Mouse (Mus musculus): Measurements from ENCODE around the gene Slc41a3. TPM values are rescaled to one million over a fixed set of nuclear protein-coding genes. Genes with fewer than 3 reads are reported as not detected.
"Not testable (repeated sequence)": the region's sequence is repeated elsewhere in the genome, so short reads cannot be mapped to it uniquely, and the experiment has no call there.

Slc41a3 gene
- polyA plus RNA-seq, 1 experiment from 2014 or later, result 2.2 TPM

- WGBS, result 68% methylated on average over 3 of the region's 3 CpGs
- H3K4me1 ChIP-seq (ENCODE audit: control insufficient read depth, insufficient read depth, low read length); H3K9ac ChIP-seq (ENCODE audit: low read length); H3K4me3 ChIP-seq (ENCODE audit: low read depth, low read length); H3K36me3 ChIP-seq (ENCODE audit: control insufficient read depth, insufficient read depth, low read length); ATAC-seq (ENCODE audit: insufficient number of reproducible peaks, low FRiP score, low TSS enrichment, low read depth); H3K27ac ChIP-seq (replicated peaks; ENCODE audit: low read depth, low read length); H3K27me3 ChIP-seq (ENCODE audit: control insufficient read depth, insufficient read depth, low read length); H3K4me2 ChIP-seq (ENCODE audit: low read depth, severe bottlenecking); H3K9me3 ChIP-seq (ENCODE audit: control insufficient read depth, low read length); DNase-seq (ENCODE audit: low spot score): not testable (repeated sequence)
Observed at GRCm38 (mm10) chr6:90632526-90632925, 28.0 kb downstream of the Slc41a3 start.

GRCm38 (mm10) chr6:90635081-90635480 lies 30.6 kb downstream of the Slc41a3 start:
- DNase-seq (ENCODE audit: low spot score), result no peak
- Histone ChIP-seq H3K4me3 (ENCODE audit: low read depth, low read length) (no peak overlapping the region), H3K4me2 (ENCODE audit: low read depth, severe bottlenecking) (no peak overlapping the region), H3K4me1 (ENCODE audit: control insufficient read depth, insufficient read depth, low read length) (no peaks in the 10 kb centered on the region), H3K36me3 (ENCODE audit: control insufficient read depth, insufficient read depth, low read length) (no peaks in the 10 kb centered on the region), H3K9ac (ENCODE audit: low read length) (no peak overlapping the region), H3K27me3 (ENCODE audit: control insufficient read depth, insufficient read depth, low read length) (no peaks in the 10 kb centered on the region), H3K9me3 (ENCODE audit: control insufficient read depth, low read length) (no peaks in the 10 kb centered on the region), H3K27ac (replicated peaks; ENCODE audit: low read depth, low read length) (no peak overlapping the region)
- no peak for ATAC-seq (ENCODE audit: insufficient number of reproducible peaks, low FRiP score, low TSS enrichment, low read depth)
- WGBS, result 27% methylated on average over 4 of the region's 4 CpGs

- no peaks in the 10 kb centered on the region for H3K9me3 ChIP-seq (ENCODE audit: control insufficient read depth, low read length)
- H3K9ac ChIP-seq (ENCODE audit: low read length), result no peak overlapping the region
- H3K4me1 ChIP-seq (ENCODE audit: control insufficient read depth, insufficient read depth, low read length), result no peaks in the 10 kb centered on the region
- no peaks in the 10 kb centered on the region for H3K36me3 ChIP-seq (ENCODE audit: control insufficient read depth, insufficient read depth, low read length)
- no peak overlapping the region for H3K27ac ChIP-seq (replicated peaks; ENCODE audit: low read depth, low read length)
- H3K4me2 ChIP-seq (ENCODE audit: low read depth, severe bottlenecking), result no peak overlapping the region
- no peak for DNase-seq (ENCODE audit: low spot score)
- WGBS, result 53% methylated on average over 3 of the region's 3 CpGs
- ATAC-seq (ENCODE audit: insufficient number of reproducible peaks, low FRiP score, low TSS enrichment, low read depth), result no peak
- no peak overlapping the region for H3K4me3 ChIP-seq (ENCODE audit: low read depth, low read length)
- no peaks in the 10 kb centered on the region for H3K27me3 ChIP-seq (ENCODE audit: control insufficient read depth, insufficient read depth, low read length)
Observed at GRCm38 (mm10) chr6:90635611-90636010, 31.1 kb downstream of the Slc41a3 start.

- ATAC-seq (ENCODE audit: insufficient number of reproducible peaks, low FRiP score, low TSS enrichment, low read depth), result no peak
- DNase-seq (ENCODE audit: low spot score), result no peak
- no peaks in the 10 kb centered on the region for H3K9me3 ChIP-seq (ENCODE audit: control insufficient read depth, low read length)
- H3K27me3 ChIP-seq (ENCODE audit: control insufficient read depth, insufficient read depth, low read length), result no peaks in the 10 kb centered on the region
- 87% methylated on average over 3 of the region's 3 CpGs for WGBS
- H3K4me2 ChIP-seq (ENCODE audit: low read depth, severe bottlenecking), result no peak overlapping the region
- H3K27ac ChIP-seq (replicated peaks; ENCODE audit: low read depth, low read length), result no peak overlapping the region
- H3K4me1 ChIP-seq (ENCODE audit: control insufficient read depth, insufficient read depth, low read length), result no peaks in the 10 kb centered on the region
- no peak overlapping the region for H3K4me3 ChIP-seq (ENCODE audit: low read depth, low read length)
- H3K9ac ChIP-seq (ENCODE audit: low read length), result no peak overlapping the region
- H3K36me3 ChIP-seq (ENCODE audit: control insufficient read depth, insufficient read depth, low read length), result no peaks in the 10 kb centered on the region
Observed at GRCm38 (mm10) chr6:90643057-90643456, 38.5 kb downstream of the Slc41a3 start.

- H3K9ac ChIP-seq (ENCODE audit: low read length), result no peak overlapping the region
- H3K36me3 ChIP-seq (ENCODE audit: control insufficient read depth, insufficient read depth, low read length), result no peaks in the 10 kb centered on the region
- H3K4me2 ChIP-seq (ENCODE audit: low read depth, severe bottlenecking), result no peak overlapping the region
- ATAC-seq (ENCODE audit: insufficient number of reproducible peaks, low FRiP score, low TSS enrichment, low read depth), result no peak
- WGBS, result 73% methylated on average over 4 of the region's 4 CpGs
- H3K4me3 ChIP-seq (ENCODE audit: low read depth, low read length), result no peak overlapping the region
- DNase-seq (ENCODE audit: low spot score), result no peak
- H3K27me3 ChIP-seq (ENCODE audit: control insufficient read depth, insufficient read depth, low read length), result no peaks in the 10 kb centered on the region
- H3K4me1 ChIP-seq (ENCODE audit: control insufficient read depth, insufficient read depth, low read length), result no peaks in the 10 kb centered on the region
- H3K27ac ChIP-seq (replicated peaks; ENCODE audit: low read depth, low read length), result no peak overlapping the region
- no peaks in the 10 kb centered on the region for H3K9me3 ChIP-seq (ENCODE audit: control insufficient read depth, low read length)
Observed at GRCm38 (mm10) chr6:90644965-90645364, 40.4 kb downstream of the Slc41a3 start.

GRCm38 (mm10) chr6:90648391-90648790 lies 43.9 kb downstream of the Slc41a3 start:
- no peak for DNase-seq (ENCODE audit: low spot score)
- H3K27ac ChIP-seq (replicated peaks; ENCODE audit: low read depth, low read length), result no peak overlapping the region
- no peaks in the 10 kb centered on the region for H3K9me3 ChIP-seq (ENCODE audit: control insufficient read depth, low read length)
- no peak overlapping the region for H3K4me3 ChIP-seq (ENCODE audit: low read depth, low read length)
- no peaks in the 10 kb centered on the region for H3K4me1 ChIP-seq (ENCODE audit: control insufficient read depth, insufficient read depth, low read length)
- ATAC-seq (ENCODE audit: insufficient number of reproducible peaks, low FRiP score, low TSS enrichment, low read depth), result no peak
- H3K4me2 ChIP-seq (ENCODE audit: low read depth, severe bottlenecking), result no peak overlapping the region
- WGBS, result 96% methylated on average over 6 of the region's 6 CpGs
- H3K9ac ChIP-seq (ENCODE audit: low read length), result no peak overlapping the region
- H3K27me3 ChIP-seq (ENCODE audit: control insufficient read depth, insufficient read depth, low read length), result no peaks in the 10 kb centered on the region
- H3K36me3 ChIP-seq (ENCODE audit: control insufficient read depth, insufficient read depth, low read length), result no peaks in the 10 kb centered on the region

- 63% methylated on average over 4 of the region's 4 CpGs for WGBS
- H3K27me3 ChIP-seq (ENCODE audit: control insufficient read depth, insufficient read depth, low read length), result no peaks in the 10 kb centered on the region
- no peak for DNase-seq (ENCODE audit: low spot score)
- no peak overlapping the region for H3K27ac ChIP-seq (replicated peaks; ENCODE audit: low read depth, low read length)
- H3K4me3 ChIP-seq (ENCODE audit: low read depth, low read length), result no peak overlapping the region
- no peaks in the 10 kb centered on the region for H3K9me3 ChIP-seq (ENCODE audit: control insufficient read depth, low read length)
- H3K4me1 ChIP-seq (ENCODE audit: control insufficient read depth, insufficient read depth, low read length), result no peaks in the 10 kb centered on the region
- no peak overlapping the region for H3K4me2 ChIP-seq (ENCODE audit: low read depth, severe bottlenecking)
- no peaks in the 10 kb centered on the region for H3K36me3 ChIP-seq (ENCODE audit: control insufficient read depth, insufficient read depth, low read length)
- no peak overlapping the region for H3K9ac ChIP-seq (ENCODE audit: low read length)
- ATAC-seq (ENCODE audit: insufficient number of reproducible peaks, low FRiP score, low TSS enrichment, low read depth), result no peak
Observed at GRCm38 (mm10) chr6:90649279-90649678, 44.8 kb downstream of the Slc41a3 start.

- no peaks in the 10 kb centered on the region for H3K36me3 ChIP-seq (ENCODE audit: control insufficient read depth, insufficient read depth, low read length)
- H3K9me3 ChIP-seq (ENCODE audit: control insufficient read depth, low read length), result no peaks in the 10 kb centered on the region
- H3K27ac ChIP-seq (replicated peaks; ENCODE audit: low read depth, low read length), result no peak overlapping the region
- no peak overlapping the region for H3K4me3 ChIP-seq (ENCODE audit: low read depth, low read length)
- H3K4me2 ChIP-seq (ENCODE audit: low read depth, severe bottlenecking), result no peak overlapping the region
- H3K27me3 ChIP-seq (ENCODE audit: control insufficient read depth, insufficient read depth, low read length), result no peaks in the 10 kb centered on the region
- 87% methylated on average over 1 of the region's 1 CpGs for WGBS
- ATAC-seq (ENCODE audit: insufficient number of reproducible peaks, low FRiP score, low TSS enrichment, low read depth), result no peak
- no peaks in the 10 kb centered on the region for H3K4me1 ChIP-seq (ENCODE audit: control insufficient read depth, insufficient read depth, low read length)
- no peak overlapping the region for H3K9ac ChIP-seq (ENCODE audit: low read length)
- no peak for DNase-seq (ENCODE audit: low spot score)
Observed at GRCm38 (mm10) chr6:90650634-90651033, 46.1 kb downstream of the Slc41a3 start.

- Histone ChIP-seq H3K27me3 (ENCODE audit: control insufficient read depth, insufficient read depth, low read length) (no peaks in the 10 kb centered on the region), H3K9ac (ENCODE audit: low read length) (no peak overlapping the region), H3K4me3 (ENCODE audit: low read depth, low read length) (no peak overlapping the region), H3K9me3 (ENCODE audit: control insufficient read depth, low read length) (no peaks in the 10 kb centered on the region), H3K4me2 (ENCODE audit: low read depth, severe bottlenecking) (no peak overlapping the region), H3K27ac (replicated peaks; ENCODE audit: low read depth, low read length) (no peak overlapping the region), H3K4me1 (ENCODE audit: control insufficient read depth, insufficient read depth, low read length) (no peaks in the 10 kb centered on the region), H3K36me3 (ENCODE audit: control insufficient read depth, insufficient read depth, low read length) (no peaks in the 10 kb centered on the region)
- DNase-seq (ENCODE audit: low spot score) (peak; percentile 54), ATAC-seq (ENCODE audit: insufficient number of reproducible peaks, low FRiP score, low TSS enrichment, low read depth) (no peak)
- WGBS, result 46% methylated on average over 2 of the region's 2 CpGs
Observed at GRCm38 (mm10) chr6:90653736-90654135, 49.2 kb downstream of the Slc41a3 start.
